Mouse (Mus musculus) regulatory T cell (primary cell): ENCODE results near the gene Zfp217.

Experiments used
- in situ Hi-C: fragments of 300-600 bp; cut with MboI, MseI; formaldehyde crosslinking; loops from one replicate; pipeline ENCODE4 v1.15.1; 2025; ENCODE audit warnings: high pct_unique_total_duplicates

Zfp217 gene

DNA sequence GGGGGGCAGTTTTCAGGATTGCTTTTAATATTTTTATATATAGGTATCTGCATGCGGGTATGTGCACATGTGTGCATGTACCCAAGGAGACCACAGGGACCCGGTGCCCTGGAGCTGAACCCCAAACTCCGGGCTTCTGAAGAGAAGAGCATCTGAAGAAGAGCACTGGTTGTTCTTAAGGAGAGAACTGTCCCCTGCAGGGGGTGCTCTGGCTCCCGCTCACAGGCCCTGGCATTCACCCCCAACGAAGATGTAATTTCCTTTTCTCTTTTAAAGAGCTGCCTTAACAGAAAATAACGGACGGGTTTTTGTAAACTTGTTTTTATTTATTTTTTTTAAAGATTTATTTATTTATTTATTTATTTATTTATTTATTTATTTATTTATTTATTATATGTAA lies 46.0 kb downstream of the Zfp217 start:
- in situ Hi-C loops, result loop anchor here (25.0 kb wide), 1 partner anchor 410 kb away; no protein-coding TSS in a partner anchor

DNA sequence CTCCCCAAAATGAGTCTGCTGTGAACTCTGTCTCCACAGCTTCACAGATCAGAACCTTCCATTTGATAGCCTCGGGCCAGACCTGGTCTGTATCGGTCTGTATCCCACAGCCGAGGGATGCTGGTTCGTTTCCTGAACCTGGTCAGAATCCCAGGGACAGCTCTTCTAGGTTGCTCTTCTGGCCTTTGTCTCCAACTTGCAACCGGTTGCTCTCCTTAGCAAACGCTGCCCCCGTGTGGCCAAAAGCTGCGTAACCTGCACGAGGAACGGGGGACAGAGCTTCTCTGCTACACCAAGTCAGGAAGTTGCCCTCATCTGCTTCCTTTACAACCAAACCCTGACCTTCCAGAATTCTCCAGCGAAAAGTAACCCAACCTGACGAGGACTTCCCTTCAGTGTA lies 46.8 kb downstream of the Zfp217 start:
- in situ Hi-C loops, result loop anchor here (25.0 kb wide), 1 partner anchor 411 kb away; no protein-coding TSS in a partner anchor

GRCm38 (mm10) chr2:170094871-170095270 lies 53.0 kb downstream of the Zfp217 start:
- in situ Hi-C loops, result no loop called here

DNA sequence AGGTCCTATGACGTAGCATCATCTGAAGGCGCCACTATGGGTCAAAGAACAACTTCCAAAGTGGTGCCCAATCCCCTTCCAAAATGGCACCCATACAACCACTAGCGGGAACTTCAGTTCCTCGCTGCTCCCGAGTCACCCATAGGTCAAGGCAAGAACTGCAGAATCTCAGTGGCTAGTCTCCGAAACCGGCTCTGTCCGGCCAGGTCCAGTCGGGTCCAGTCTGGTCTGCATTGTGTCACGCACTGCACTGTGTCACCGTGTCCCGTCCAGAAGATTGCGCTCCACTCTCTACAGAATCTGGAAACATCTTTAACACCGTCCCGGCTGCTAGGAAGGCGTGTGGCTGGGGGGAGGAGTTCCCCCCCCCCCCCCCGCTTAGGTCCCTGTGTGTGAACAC lies 53.7 kb downstream of the Zfp217 start:
- in situ Hi-C loops, result no loop called here

DNA sequence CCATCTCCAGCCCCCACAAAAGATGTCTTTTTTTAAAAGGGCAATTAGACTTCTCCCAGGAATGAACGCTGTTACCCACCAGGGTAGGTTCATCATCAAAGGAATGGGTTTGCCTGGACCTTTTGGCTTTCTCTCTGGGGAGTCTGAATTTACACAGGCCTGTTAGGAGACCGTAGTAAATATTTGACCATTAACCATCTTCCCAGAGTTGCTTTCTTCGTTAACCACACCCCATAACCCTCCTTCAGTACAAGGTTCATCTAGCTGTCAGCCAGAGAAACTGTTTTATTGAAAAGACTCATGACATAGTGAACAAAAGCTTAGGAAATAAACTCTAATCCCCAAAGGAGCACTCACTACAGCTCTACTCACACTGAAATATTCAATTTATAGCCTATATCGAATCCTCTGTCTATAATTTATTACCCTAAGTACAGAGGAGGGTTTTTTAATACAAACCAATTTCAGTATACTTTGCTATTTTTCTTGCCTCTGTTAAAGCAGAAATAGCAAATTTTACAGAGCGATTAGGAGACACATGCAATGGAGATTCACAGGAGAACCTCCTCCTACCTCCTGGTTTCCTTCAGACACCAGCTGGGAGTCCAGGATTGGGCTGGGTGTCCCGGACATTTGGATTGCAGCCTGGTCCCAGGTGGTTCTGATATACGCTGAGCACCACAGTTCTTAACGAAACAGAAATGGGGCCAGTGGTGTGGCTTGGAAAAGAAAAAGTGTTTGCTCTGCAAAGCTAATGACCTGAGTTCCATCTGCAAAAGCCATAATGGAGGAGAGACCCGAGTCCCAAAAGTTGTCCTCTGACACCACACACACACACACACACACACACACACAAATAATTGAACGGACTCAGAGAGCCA lies 56.1 kb downstream of the Zfp217 start:
- in situ Hi-C loops, result no loop called here

- in situ Hi-C loops, result no loop called here
Measured at GRCm38 (mm10) chr2:170078442-170079017, 69.4 kb downstream of the Zfp217 start.

DNA sequence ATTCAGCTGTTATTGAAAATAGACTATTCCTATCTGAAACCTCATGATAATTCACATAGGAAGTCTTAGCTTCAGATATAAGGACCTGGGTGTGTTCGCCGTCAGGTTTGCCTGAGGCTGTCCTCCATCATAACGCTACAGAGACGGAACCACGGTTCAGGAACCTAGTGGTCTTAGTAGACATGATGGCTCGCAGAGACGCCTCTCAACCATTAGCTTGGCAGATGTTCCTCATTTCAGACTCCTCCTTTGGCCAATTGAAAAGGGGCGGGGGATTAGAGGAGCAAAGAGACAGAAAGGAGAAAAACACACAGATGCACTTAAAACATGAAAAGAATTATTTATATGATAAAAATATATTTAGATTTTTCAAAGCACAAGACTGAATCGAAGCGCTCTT lies 69.9 kb downstream of the Zfp217 start:
- in situ Hi-C loops, result no loop called here

DNA sequence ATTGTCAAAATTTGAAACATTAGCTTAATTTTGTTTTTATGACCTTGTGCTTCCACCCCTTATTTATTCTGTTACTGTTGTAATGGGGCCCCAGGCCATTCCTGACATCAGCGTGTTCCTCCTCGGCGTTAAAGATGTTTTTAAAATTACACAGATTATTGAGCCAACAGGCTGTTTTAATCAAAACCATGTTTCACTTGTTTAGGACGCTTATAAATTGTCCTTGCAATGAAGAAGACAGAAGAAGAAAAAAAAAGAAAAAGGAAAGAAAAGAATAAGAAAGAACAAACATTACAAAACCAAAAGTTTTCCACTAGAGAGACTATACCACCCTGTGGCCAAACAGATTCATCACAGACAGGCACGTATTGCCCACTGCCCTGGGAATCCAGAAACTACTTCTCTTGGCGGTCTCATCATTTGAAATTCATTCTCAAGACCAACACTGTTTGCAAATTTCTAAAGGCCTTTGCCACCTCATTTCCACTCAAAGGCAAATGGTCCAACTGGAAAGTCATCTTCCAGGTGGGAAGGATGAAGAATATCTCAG lies 70.9 kb downstream of the Zfp217 start:
- in situ Hi-C loops, result no loop called here

DNA sequence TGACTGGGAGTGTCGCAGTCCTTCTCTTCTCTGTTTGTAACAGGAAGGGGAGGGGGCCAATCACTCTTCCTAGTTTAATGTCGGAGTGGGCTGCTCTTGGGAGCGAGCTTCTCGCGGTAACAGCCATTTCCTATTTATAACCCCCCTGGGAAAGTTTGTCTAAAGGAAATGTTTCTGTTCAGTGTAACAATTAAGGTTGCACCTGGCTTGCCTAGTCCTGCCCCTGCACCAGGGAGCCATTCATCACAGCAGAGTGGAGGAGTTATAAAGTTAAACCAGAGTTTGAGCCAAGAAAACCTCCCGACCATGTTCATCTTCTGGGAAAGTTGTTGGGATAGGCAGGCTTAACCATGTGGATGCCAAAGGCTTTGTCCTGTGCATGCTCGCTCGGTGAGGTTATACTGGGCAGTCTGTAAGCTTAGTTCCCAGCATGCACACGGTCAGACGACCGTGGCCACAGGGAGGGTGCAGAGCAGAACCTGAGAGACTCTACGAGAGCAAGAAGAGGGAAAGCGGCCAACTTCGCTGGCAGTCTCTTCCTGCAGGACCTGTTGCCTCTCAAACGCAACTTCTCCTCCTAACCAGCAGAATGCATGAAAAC lies 77.2 kb downstream of the Zfp217 start:
- in situ Hi-C loops, result no loop called here

- in situ Hi-C loops, result no loop called here
Measured at GRCm38 (mm10) chr2:170069976-170070375, 77.9 kb downstream of the Zfp217 start.

DNA sequence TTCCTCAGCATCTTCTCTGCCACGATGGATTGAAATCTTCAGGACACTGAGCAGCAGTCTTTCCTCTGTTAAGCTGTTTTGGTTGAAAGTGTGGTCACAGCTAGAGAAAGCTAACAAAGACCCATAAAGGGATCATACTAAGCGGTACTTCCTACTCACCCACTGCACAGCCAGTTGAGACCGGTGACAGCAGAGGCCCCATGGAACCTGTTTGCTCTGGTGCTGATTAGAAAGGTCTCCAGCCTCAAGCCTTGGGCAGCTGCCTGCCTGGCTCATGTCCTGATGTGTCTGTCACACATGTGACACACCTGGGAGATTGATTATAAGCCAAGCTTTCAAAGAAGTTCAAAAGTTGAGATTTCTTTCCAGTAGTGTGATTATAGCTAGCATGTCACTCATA lies 85.5 kb downstream of the Zfp217 start:
- in situ Hi-C loops, result no loop called here

- in situ Hi-C loops, result no loop called here
Measured at GRCm38 (mm10) chr2:170060066-170060465, 87.8 kb downstream of the Zfp217 start.

- in situ Hi-C loops, result no loop called here
Measured at GRCm38 (mm10) chr2:170058774-170059173, 89.1 kb downstream of the Zfp217 start.
